Mouse (Mus musculus): Measurements from ENCODE around the gene Gm4133. TPM values are rescaled to one million over a fixed set of nuclear protein-coding genes. Genes with fewer than 3 reads are reported as not detected.

Gene Gm4133
- polyA plus RNA-seq (2014; fragmentation: Illumina TruSeq; extraction: RNeasy Lipid Tissue Mini Kit (QIAGEN cat#74804); ENCODE audit: low read depth, low replicate concordance), result not detected

DNA sequence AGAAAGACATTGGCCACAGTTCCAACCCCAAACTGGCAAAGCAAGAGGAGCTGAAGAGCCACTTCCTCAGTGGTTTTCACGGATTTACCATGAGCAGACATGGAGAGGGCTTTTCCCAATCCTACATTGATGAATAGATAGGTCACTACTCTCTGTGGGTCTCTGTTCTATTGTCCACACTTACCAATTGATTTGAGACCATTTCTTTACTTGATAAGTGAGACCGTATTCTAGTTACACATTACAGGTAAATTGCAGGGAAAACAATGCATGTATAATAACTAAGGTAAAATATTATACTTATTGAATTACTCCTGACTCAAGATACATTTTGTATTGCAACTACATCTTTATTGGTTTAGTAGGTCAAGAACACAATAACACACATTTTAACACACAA lies at the start of gene Gm4133:
Gene Gm4133 (minus strand): TSS at position 101 of the 400 bp plus-strand sequence.

DNA sequence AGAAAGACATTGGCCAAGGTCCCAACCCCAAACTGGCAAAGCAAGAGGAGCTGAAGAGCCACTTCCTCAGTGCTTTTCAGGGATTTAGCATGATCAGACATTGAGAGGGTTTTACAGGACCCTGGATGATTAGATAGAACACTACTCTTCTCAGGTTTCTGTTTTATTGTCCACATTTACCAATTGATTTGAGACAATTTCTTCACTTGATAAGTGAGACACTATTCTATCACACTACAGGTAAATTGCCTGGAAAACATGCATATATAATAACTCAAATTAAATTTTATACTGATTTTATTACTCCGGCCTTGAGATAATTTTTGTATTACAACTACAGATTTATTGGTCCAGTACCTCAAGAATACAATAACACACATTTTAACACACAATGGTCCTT lies 41.4 kb upstream of the Gm4133 start, which contains the start of gene Gm5728:
Gene Gm5728 (minus strand): TSS at position 101 of the 400 bp plus-strand sequence.

Other genes starting within 250 kb of the Gm4133 start
- not detected for gene Vmn1r91, start 234.4 kb downstream of the Gm4133 start, polyA plus RNA-seq (2014; fragmentation: Illumina TruSeq; extraction: RNeasy Lipid Tissue Mini Kit (QIAGEN cat#74804); ENCODE audit: low read depth, low replicate concordance)
- not detected for gene Gm16442, start 211.5 kb downstream of the Gm4133 start, polyA plus RNA-seq (2014; fragmentation: Illumina TruSeq; extraction: RNeasy Lipid Tissue Mini Kit (QIAGEN cat#74804); ENCODE audit: low read depth, low replicate concordance)
- not detected for gene Vmn1r93, start 195.0 kb downstream of the Gm4133 start, polyA plus RNA-seq (2014; fragmentation: Illumina TruSeq; extraction: RNeasy Lipid Tissue Mini Kit (QIAGEN cat#74804); ENCODE audit: low read depth, low replicate concordance)
- gene Vmn1r94, start 165.7 kb downstream of the Gm4133 start, polyA plus RNA-seq (2014; fragmentation: Illumina TruSeq; extraction: RNeasy Lipid Tissue Mini Kit (QIAGEN cat#74804); ENCODE audit: low read depth, low replicate concordance), result not detected
- gene Vmn1r95, start 140.4 kb downstream of the Gm4133 start, polyA plus RNA-seq (2014; fragmentation: Illumina TruSeq; extraction: RNeasy Lipid Tissue Mini Kit (QIAGEN cat#74804); ENCODE audit: low read depth, low replicate concordance), result not detected
- gene Gm6164, start 128.5 kb downstream of the Gm4133 start, polyA plus RNA-seq (2014; fragmentation: Illumina TruSeq; extraction: RNeasy Lipid Tissue Mini Kit (QIAGEN cat#74804); ENCODE audit: low read depth, low replicate concordance), result not detected
- not detected for gene Gm4498, start 100.2 kb downstream of the Gm4133 start, polyA plus RNA-seq (2014; fragmentation: Illumina TruSeq; extraction: RNeasy Lipid Tissue Mini Kit (QIAGEN cat#74804); ENCODE audit: low read depth, low replicate concordance)
- not detected for gene Gm5890, start 71.2 kb downstream of the Gm4133 start, polyA plus RNA-seq (2014; fragmentation: Illumina TruSeq; extraction: RNeasy Lipid Tissue Mini Kit (QIAGEN cat#74804); ENCODE audit: low read depth, low replicate concordance)
- not detected for gene Gm5728, start 41.3 kb upstream of the Gm4133 start, polyA plus RNA-seq (2014; fragmentation: Illumina TruSeq; extraction: RNeasy Lipid Tissue Mini Kit (QIAGEN cat#74804); ENCODE audit: low read depth, low replicate concordance)
- gene Vmn1r100, start 83.9 kb upstream of the Gm4133 start, polyA plus RNA-seq (2014; fragmentation: Illumina TruSeq; extraction: RNeasy Lipid Tissue Mini Kit (QIAGEN cat#74804); ENCODE audit: low read depth, low replicate concordance), result not detected
- not detected for gene Vmn1r101, start 108.5 kb upstream of the Gm4133 start, polyA plus RNA-seq (2014; fragmentation: Illumina TruSeq; extraction: RNeasy Lipid Tissue Mini Kit (QIAGEN cat#74804); ENCODE audit: low read depth, low replicate concordance)
- not detected for gene Gm10670, start 140.9 kb upstream of the Gm4133 start, polyA plus RNA-seq (2014; fragmentation: Illumina TruSeq; extraction: RNeasy Lipid Tissue Mini Kit (QIAGEN cat#74804); ENCODE audit: low read depth, low replicate concordance)
- not detected for gene Vmn1r103, start 176.5 kb upstream of the Gm4133 start, polyA plus RNA-seq (2014; fragmentation: Illumina TruSeq; extraction: RNeasy Lipid Tissue Mini Kit (QIAGEN cat#74804); ENCODE audit: low read depth, low replicate concordance)
- not detected for gene Vmn1r104, start 199.8 kb upstream of the Gm4133 start, polyA plus RNA-seq (2014; fragmentation: Illumina TruSeq; extraction: RNeasy Lipid Tissue Mini Kit (QIAGEN cat#74804); ENCODE audit: low read depth, low replicate concordance)
- not detected for gene Gm5726, start 211.7 kb upstream of the Gm4133 start, polyA plus RNA-seq (2014; fragmentation: Illumina TruSeq; extraction: RNeasy Lipid Tissue Mini Kit (QIAGEN cat#74804); ENCODE audit: low read depth, low replicate concordance)
- not detected for gene Gm4141, start 242.2 kb upstream of the Gm4133 start, polyA plus RNA-seq (2014; fragmentation: Illumina TruSeq; extraction: RNeasy Lipid Tissue Mini Kit (QIAGEN cat#74804); ENCODE audit: low read depth, low replicate concordance)